Mouse (Mus musculus) stomach, embryonic 16.5 days (tissue): Measurements from ENCODE around the gene Slc16a1. TPM values are rescaled to one million over a fixed set of nuclear protein-coding genes. Genes with fewer than 3 reads are reported as not detected.
"Not testable (repeated sequence)": the region's sequence is repeated elsewhere in the genome, so short reads cannot be mapped to it uniquely, and the experiment has no call there.

Experiments used
- ATAC-seq: fragments of 200-750 bp; cut with Nextera tagmentation; 2 replicates; pipeline ENCODE4 v1.8.0; 2017; ENCODE audit warnings: moderate number of reproducible peaks, moderate TSS enrichment; ENCODE audit not compliant: insufficient read depth, low FRiP score
- H3K27ac ChIP-seq: fragments of 300-500 bp; sonication (generic); 2 replicates; pipeline ENCODE4 v1.5.1; 2014; ENCODE audit warnings: low read length
- H3K27me3 ChIP-seq: fragments of 300-500 bp; sonication (generic); 2 replicates; pipeline ENCODE4 v1.6.1; 2014; ENCODE audit warnings: low read length, control low read depth, mixed read lengths; ENCODE audit not compliant: control insufficient read depth, insufficient read depth
- H3K36me3 ChIP-seq: fragments of 300-500 bp; sonication (generic); 2 replicates; pipeline ENCODE4 v1.6.1; 2014; ENCODE audit warnings: low read length; ENCODE audit not compliant: control insufficient read depth, insufficient read depth
- H3K4me1 ChIP-seq: fragments of 300-500 bp; sonication (generic); 2 replicates; pipeline ENCODE4 v1.6.1; 2014; ENCODE audit warnings: low read length, control low read depth, mixed read lengths; ENCODE audit not compliant: control insufficient read depth, insufficient read depth
- H3K4me2 ChIP-seq: fragments of 300-500 bp; sonication (generic); 2 replicates; pipeline ENCODE4 v1.6.1; 2014; ENCODE audit warnings: low read depth, low read length, mixed read lengths
- H3K4me3 ChIP-seq: fragments of 300-500 bp; sonication (generic); replicated peaks from 2 replicates; pipeline ENCODE4 v1.5.1; 2014; ENCODE audit warnings: mild to moderate bottlenecking, low read length
- H3K9ac ChIP-seq: fragments of 300-500 bp; sonication (generic); 2 replicates; pipeline ENCODE4 v1.6.1; 2014; ENCODE audit warnings: low read length
- H3K9me3 ChIP-seq: fragments of 300-500 bp; sonication (generic); replicated peaks from 2 replicates; pipeline ENCODE4 v1.6.1; 2016; ENCODE audit warnings: low read length, control low read depth; ENCODE audit not compliant: control insufficient read depth
- WGBS: fragments of 180-500 bp; shearing (Covaris S2); extraction: QIAGEN DNeasy Blood & Tissue Kit; methylation state at CpG from one replicate; pipeline ENCODE4 v1.1.7; 2014; 5-methylcytosine and 5-hydroxymethylcytosine counted together
- polyA plus RNA-seq: library from polyadenylated mRNA; unstranded; fragments of >200 nt; fragmentation: Nextera tagmentation; extraction: Ambion mirVana; gene quantifications from 2 replicates; pipeline ENCODE4 v1.2.1, GENCODE M21; 2015

Slc16a1 gene
- polyA plus RNA-seq, 1 experiment from 2014 or later, result 36.6 TPM

- H3K4me2 ChIP-seq, result no peak overlapping the region
- no peaks in the 10 kb centered on the region for H3K9me3 ChIP-seq
- H3K27ac ChIP-seq, result no peak overlapping the region
- 0 out of 2 replicates have a peak overlapping the region, but pooled peaks have one; percentile 3 for H3K9ac ChIP-seq
- H3K27me3 ChIP-seq, result no peaks in the 10 kb centered on the region
- peaks cover 18% of the 10 kb centered on the region for H3K4me1 ChIP-seq
- WGBS, result 63% methylated on average over 10 of the region's 10 CpGs
- H3K4me3 ChIP-seq, result no peak overlapping the region
- no peak for ATAC-seq
- H3K36me3 ChIP-seq, result no peaks in the 10 kb centered on the region
Observed at GRCm38 (mm10) chr3:104667451-104667850, 29.0 kb downstream of the Slc16a1 start.

- no peak overlapping the region for H3K27ac ChIP-seq
- H3K36me3 ChIP-seq, result no peaks in the 10 kb centered on the region
- peaks cover 26% of the 10 kb centered on the region for H3K4me1 ChIP-seq
- ATAC-seq, result no peak
- 86% methylated on average over 5 of the region's 5 CpGs for WGBS
- H3K9me3 ChIP-seq, result no peaks in the 10 kb centered on the region
- no peak overlapping the region for H3K4me2 ChIP-seq
- H3K4me3 ChIP-seq, result no peak overlapping the region
- H3K27me3 ChIP-seq, result no peaks in the 10 kb centered on the region
- no peak overlapping the region for H3K9ac ChIP-seq
Observed at GRCm38 (mm10) chr3:104668989-104669388, 30.5 kb downstream of the Slc16a1 start.

GRCm38 (mm10) chr3:104669856-104670182 is 31.4 kb downstream of the Slc16a1 start:
- peak overlapping the region; percentile 70; the same call in 1 of the 2 replicates for H3K27ac ChIP-seq
- H3K4me1 ChIP-seq, result peaks cover 33% of the 10 kb centered on the region

GRCm38 (mm10) chr3:104670183-104671020 is 31.9 kb downstream of the Slc16a1 start:
- 32% methylated on average over 1 of the region's 1 CpGs for WGBS
- not testable (repeated sequence) for H3K27me3 ChIP-seq, H3K4me3 ChIP-seq, H3K9me3 ChIP-seq, H3K9ac ChIP-seq, H3K4me2 ChIP-seq, H3K36me3 ChIP-seq
- Histone ChIP-seq H3K27ac (peak overlapping the region; percentile 70; the same call in 1 of the 2 replicates), H3K4me1 (peaks cover 37% of the 10 kb centered on the region)
- ATAC-seq, result peak; percentile 52

More at GRCm38 (mm10) chr3:104669856-104670182, 31.4 kb downstream of the Slc16a1 start:
- no peak for ATAC-seq
- Histone ChIP-seq H3K4me3 (no peak overlapping the region), H3K9ac (0 out of 2 replicates have a peak overlapping the region, but pooled peaks have one; percentile 11), H3K27me3 (no peaks in the 10 kb centered on the region), H3K36me3 (no peaks in the 10 kb centered on the region), H3K4me2 (no peak overlapping the region), H3K9me3 (no peaks in the 10 kb centered on the region)
- 58% methylated on average over 1 of the region's 1 CpGs for WGBS

GRCm38 (mm10) chr3:104671543-104671942 is 33.1 kb downstream of the Slc16a1 start:
- Histone ChIP-seq H3K4me1 (peaks cover 37% of the 10 kb centered on the region), H3K27me3 (no peaks in the 10 kb centered on the region), H3K9me3 (no peaks in the 10 kb centered on the region), H3K4me2 (no peak overlapping the region), H3K4me3 (no peak overlapping the region), H3K27ac (0 out of 2 replicates have a peak overlapping the region, but pooled peaks have one; percentile 69), H3K9ac (no peak overlapping the region), H3K36me3 (no peaks in the 10 kb centered on the region)
- WGBS, result 71% methylated on average over 6 of the region's 6 CpGs
- ATAC-seq, result no peak

- ATAC-seq, result no peak
Observed at GRCm38 (mm10) chr3:104672041-104672440, 33.6 kb downstream of the Slc16a1 start.

GRCm38 (mm10) chr3:104673642-104674328 is 35.3 kb downstream of the Slc16a1 start:
- ATAC-seq, result peak; percentile 51; the same call in 1 of the 2 replicates
- peaks cover 34% of the 10 kb centered on the region for H3K4me1 ChIP-seq
- H3K4me2 ChIP-seq, result 0 out of 2 replicates have a peak overlapping the region, but pooled peaks have one; percentile 13
- WGBS, result 48% methylated on average over 4 of the region's 4 CpGs
- H3K27ac ChIP-seq, result peak overlapping the region; percentile 82
- H3K27me3 ChIP-seq, result no peaks in the 10 kb centered on the region
- H3K4me3 ChIP-seq, result no peak overlapping the region
- no peak overlapping the region for H3K9ac ChIP-seq
- no peaks in the 10 kb centered on the region for H3K36me3 ChIP-seq
- no peaks in the 10 kb centered on the region for H3K9me3 ChIP-seq

More at GRCm38 (mm10) chr3:104672041-104672440, 33.6 kb downstream of the Slc16a1 start:
- Histone ChIP-seq H3K4me1 (peaks cover 37% of the 10 kb centered on the region), H3K4me2 (no peak overlapping the region), H3K36me3 (no peaks in the 10 kb centered on the region), H3K4me3 (no peak overlapping the region), H3K27ac (0 out of 2 replicates have a peak overlapping the region, but pooled peaks have one; percentile 69), H3K9me3 (no peaks in the 10 kb centered on the region), H3K9ac (no peak overlapping the region), H3K27me3 (no peaks in the 10 kb centered on the region)
- WGBS, result 60% methylated on average over 4 of the region's 4 CpGs

GRCm38 (mm10) chr3:104674329-104675220 is 36.1 kb downstream of the Slc16a1 start:
- Histone ChIP-seq H3K4me1 (peaks cover 33% of the 10 kb centered on the region), H3K4me2 (peak overlapping the region; percentile 86), H3K27ac (peak overlapping the region; percentile 82), H3K4me3 (peak overlapping the region; percentile 44), H3K36me3 (no peaks in the 10 kb centered on the region), H3K9ac (peak overlapping the region; percentile 67), H3K9me3 (no peaks in the 10 kb centered on the region), H3K27me3 (no peaks in the 10 kb centered on the region)
- peak; percentile 2; the same call in 1 of the 2 replicates for ATAC-seq
- WGBS, result 11% methylated on average over 14 of the region's 14 CpGs
